Mouse (Mus musculus): ENCODE results near the gene Atp8b4.

DNA sequence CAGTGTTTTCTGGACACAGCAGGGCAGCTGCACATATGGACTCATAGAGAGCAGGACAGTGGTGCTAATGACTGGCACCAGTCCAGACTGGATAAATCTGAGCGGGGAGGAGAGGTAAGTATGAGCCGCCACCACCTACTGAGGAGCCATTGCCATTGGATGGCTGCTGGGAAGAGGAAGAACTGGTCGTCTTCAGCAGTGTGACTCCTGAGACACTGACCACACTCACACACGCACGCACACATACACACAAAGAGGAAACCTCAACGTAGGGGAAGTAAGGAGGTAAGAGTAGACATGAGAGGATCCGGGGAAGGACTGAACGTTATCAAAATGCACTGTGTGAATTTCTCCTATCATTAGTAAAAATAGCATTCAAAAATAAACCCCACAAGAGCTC lies 27.0 kb upstream of the Atp8b4 start:
- TF ChIP-seq CTCF (IDR thresholded peaks at IDR 0.05; ENCODE audit: extremely low read depth, insufficient read depth, insufficient read length, insufficient replicate concordance): no peak
- TF ChIP-seq POLR2A (IDR thresholded peaks at IDR 0.05; ENCODE audit: low read depth, low read length): no peak

Data from spleen, adult 2 months (tissue).